8 mouse cellular contexts compared by ENCODE assay signal in genomic region chr13:45572768-45573167, GRCm38 (mm10).
DNase-seq lines count a peak whose midpoint lies in the region; ATAC-seq lines count a peak whose summit lies in the region.

No protein-coding gene starts in this region.

- H3K4me1 ChIP-seq in forebrain, embryonic 11.5 days (replicated peaks; ENCODE audit: control insufficient read depth, insufficient read depth, low read length), result no peaks in the 10 kb centered on the region
- peaks cover 8% of the 10 kb centered on the region; the same call in 1 of the 2 replicates for H3K4me1 ChIP-seq in forebrain, embryonic 12.5 days
- no peaks in the 10 kb centered on the region for H3K4me1 ChIP-seq in embryonic facial prominence, embryonic 11.5 days (ENCODE audit: control insufficient read depth, insufficient read depth, low read length)
- no peaks in the 10 kb centered on the region for H3K4me1 ChIP-seq in midbrain, embryonic 11.5 days (ENCODE audit: control insufficient read depth, insufficient read depth, low read length)

- H3K4me2 ChIP-seq in forebrain, embryonic 11.5 days (ENCODE audit: low read depth, low read length, severe bottlenecking), result no peak overlapping the region
- H3K4me2 ChIP-seq in forebrain, embryonic 12.5 days, result no peak overlapping the region
- H3K4me2 ChIP-seq in embryonic facial prominence, embryonic 11.5 days (ENCODE audit: low read depth, low read length), result no peak overlapping the region
- H3K4me2 ChIP-seq in midbrain, embryonic 11.5 days, result no peak overlapping the region

- WGBS in forebrain, embryonic 11.5 days, result 32% methylated on average over 4 of the region's 4 CpGs
- WGBS in forebrain, embryonic 12.5 days, result 29% methylated on average over 4 of the region's 4 CpGs
- 39% methylated on average over 4 of the region's 4 CpGs for WGBS in embryonic facial prominence, embryonic 11.5 days
- WGBS in midbrain, embryonic 11.5 days, result 34% methylated on average over 4 of the region's 4 CpGs

- H3K27ac ChIP-seq in forebrain, embryonic 11.5 days (ENCODE audit: low read depth, low read length), result no peak overlapping the region
- H3K27ac ChIP-seq in forebrain, embryonic 12.5 days, result no peak overlapping the region
- H3K27ac ChIP-seq in embryonic facial prominence, embryonic 11.5 days (replicated peaks; ENCODE audit: low read depth, low read length), result no peak overlapping the region
- H3K27ac ChIP-seq in midbrain, embryonic 11.5 days (ENCODE audit: low read depth, low read length), result no peak overlapping the region

- no peaks in the 10 kb centered on the region for H3K9me3 ChIP-seq in forebrain, embryonic 11.5 days (ENCODE audit: control insufficient read depth, low read length)
- no peaks in the 10 kb centered on the region for H3K9me3 ChIP-seq in forebrain, embryonic 12.5 days
- H3K9me3 ChIP-seq in embryonic facial prominence, embryonic 11.5 days (replicated peaks; ENCODE audit: control insufficient read depth, low read length), result no peaks in the 10 kb centered on the region
- no peaks in the 10 kb centered on the region for H3K9me3 ChIP-seq in midbrain, embryonic 11.5 days (ENCODE audit: control insufficient read depth, low read length)

- no peak overlapping the region for H3K4me3 ChIP-seq in forebrain, embryonic 11.5 days (ENCODE audit: low read depth, low read length)
- H3K4me3 ChIP-seq in forebrain, embryonic 12.5 days (replicated peaks), result no peak overlapping the region
- H3K4me3 ChIP-seq in embryonic facial prominence, embryonic 11.5 days (ENCODE audit: low read depth, low read length), result no peak overlapping the region
- no peak overlapping the region for H3K4me3 ChIP-seq in midbrain, embryonic 11.5 days (ENCODE audit: low read depth, low read length)

- no peak overlapping the region for H3K9ac ChIP-seq in forebrain, embryonic 11.5 days (ENCODE audit: low read length)
- no peak overlapping the region for H3K9ac ChIP-seq in forebrain, embryonic 12.5 days
- no peak overlapping the region for H3K9ac ChIP-seq in embryonic facial prominence, embryonic 11.5 days (replicated peaks; ENCODE audit: low read length)
- H3K9ac ChIP-seq in midbrain, embryonic 11.5 days (ENCODE audit: low read length), result no peak overlapping the region

- no peaks in the 10 kb centered on the region for H3K27me3 ChIP-seq in forebrain, embryonic 11.5 days (ENCODE audit: control insufficient read depth, insufficient read depth, low read length)
- H3K27me3 ChIP-seq in forebrain, embryonic 12.5 days, result no peaks in the 10 kb centered on the region
- no peaks in the 10 kb centered on the region for H3K27me3 ChIP-seq in embryonic facial prominence, embryonic 11.5 days (ENCODE audit: control insufficient read depth, insufficient read depth, low read length)
- no peaks in the 10 kb centered on the region for H3K27me3 ChIP-seq in midbrain, embryonic 11.5 days (ENCODE audit: control insufficient read depth, insufficient read depth, low read length)

- no peaks in the 10 kb centered on the region for H3K36me3 ChIP-seq in forebrain, embryonic 11.5 days (ENCODE audit: control insufficient read depth, insufficient read depth, low read length)
- no peaks in the 10 kb centered on the region for H3K36me3 ChIP-seq in forebrain, embryonic 12.5 days (replicated peaks)
- H3K36me3 ChIP-seq in embryonic facial prominence, embryonic 11.5 days (replicated peaks; ENCODE audit: control insufficient read depth, insufficient read depth, low read depth, low read length), result no peaks in the 10 kb centered on the region
- H3K36me3 ChIP-seq in midbrain, embryonic 11.5 days (ENCODE audit: control insufficient read depth, insufficient read depth, low read length), result no peaks in the 10 kb centered on the region

- ATAC-seq in forebrain, embryonic 11.5 days (replicated peaks; ENCODE audit: low FRiP score), result no peak
- ATAC-seq in forebrain, embryonic 12.5 days (ENCODE audit: low FRiP score), result no peak
- ATAC-seq in embryonic facial prominence, embryonic 11.5 days (replicated peaks; ENCODE audit: insufficient number of reproducible peaks, low FRiP score, low TSS enrichment, low read depth), result no peak
- no peak for ATAC-seq in midbrain, embryonic 11.5 days (ENCODE audit: low FRiP score)

- DNase-seq in forebrain, embryonic 11.5 days (ENCODE audit: low spot score), result peak; percentile 68
- DNase-seq in 3T3-L1 (ENCODE audit: low read depth, low spot score) (peak; percentile 66), adipocyte (ENCODE audit: low spot score) (peak; percentile 47)
- peak; percentile 72 for DNase-seq in embryonic facial prominence, embryonic 11.5 days (ENCODE audit: low spot score)
- peak; percentile 76 to 79 for DNase-seq in layer of hippocampus, postnatal 10 days (ENCODE audit: low spot score in 2 of 2)
- peak; percentile 89 for DNase-seq in midbrain, embryonic 11.5 days (ENCODE audit: low spot score, missing footprints)
- peak; percentile 59 for DNase-seq in thymus, postnatal 14 days
